Mouse (Mus musculus): ENCODE data around the gene Wdr72. TPM values are rescaled to one million over a fixed set of nuclear protein-coding genes. Genes with fewer than 3 reads are reported as not detected.

Gene Wdr72
- polyA plus RNA-seq, 1 experiment from 2014 or later: 0.18 TPM

DNA sequence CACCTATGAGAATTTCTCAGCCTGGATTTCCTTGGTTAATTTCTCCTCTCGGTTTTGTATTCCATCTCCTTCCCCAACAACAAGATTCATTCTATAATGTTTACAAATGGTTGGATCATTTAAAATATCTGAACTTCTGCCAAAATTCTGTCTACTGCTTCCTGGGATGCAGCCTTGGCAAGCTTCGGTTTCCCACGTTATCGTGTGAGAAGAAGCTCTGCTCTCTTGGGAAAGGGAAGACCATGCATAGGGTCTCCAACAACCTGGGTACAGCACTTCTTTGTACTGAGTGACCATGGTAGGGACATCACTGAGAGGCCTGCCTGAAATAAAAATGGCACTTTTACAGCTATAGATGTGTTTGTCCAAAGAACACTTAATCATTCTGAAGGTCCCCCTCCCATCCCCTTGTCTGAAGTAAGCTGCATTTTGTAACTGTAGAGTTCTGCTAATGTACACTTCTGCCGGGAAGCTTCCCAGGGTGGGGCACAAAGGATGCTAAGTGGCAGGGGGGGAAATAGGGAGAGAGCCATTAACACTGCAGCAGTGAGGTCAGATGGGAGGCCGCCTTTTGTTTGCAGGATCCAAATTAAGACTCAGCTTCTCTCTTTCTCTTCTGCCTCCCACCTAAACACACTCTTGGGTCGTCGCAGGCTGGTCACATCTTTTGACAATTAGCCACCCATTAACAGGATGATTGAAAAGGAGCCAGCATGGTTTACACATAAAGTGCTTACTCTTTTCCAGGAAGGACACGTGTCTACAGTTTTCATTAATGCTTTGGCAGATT lies 220.7 kb downstream of the Wdr72 start:
- H3K36me3 ChIP-seq (ENCODE audit: control insufficient read depth, insufficient read depth): no peaks in the 10 kb centered on the region
- 0 out of 2 replicates have a peak, but pooled peaks have one; percentile 26 for ATAC-seq
- no peaks in the 10 kb centered on the region for H3K9me3 ChIP-seq (ENCODE audit: control insufficient read depth, low read length)

GRCm38 (mm10) chr9:74332321-74332720 lies 222.2 kb downstream of the Wdr72 start:
- Histone ChIP-seq H3K27ac (ENCODE audit: low read length) (no peak overlapping the region), H3K27me3 (replicated peaks; ENCODE audit: control insufficient read depth, insufficient read depth, low read length) (0 out of 2 replicates have a peak, but pooled peaks cover 3% of the 10 kb centered on the region), H3K36me3 (ENCODE audit: control insufficient read depth, insufficient read depth) (no peaks in the 10 kb centered on the region), H3K4me2 (ENCODE audit: low read length) (no peak overlapping the region), H3K9ac (replicated peaks; ENCODE audit: low read depth, low read length) (no peak overlapping the region), H3K9me3 (ENCODE audit: control insufficient read depth, low read length) (no peaks in the 10 kb centered on the region), H3K4me1 (replicated peaks; ENCODE audit: control insufficient read depth, insufficient read depth, low read length) (peaks cover 8% of the 10 kb centered on the region), H3K4me3 (replicated peaks; ENCODE audit: low read length) (no peak overlapping the region)
- 71% methylated on average over 3 of the region's 3 CpGs for WGBS
- no peak for ATAC-seq

More for the DNA sequence above, 220.7 kb downstream of the Wdr72 start:
- WGBS: 18% methylated on average over 9 of the region's 9 CpGs
- H3K4me1 ChIP-seq (replicated peaks; ENCODE audit: control insufficient read depth, insufficient read depth, low read length): peaks cover 8% of the 10 kb centered on the region
- no peak overlapping the region for H3K4me3 ChIP-seq (replicated peaks; ENCODE audit: low read length)
- H3K27me3 ChIP-seq (replicated peaks; ENCODE audit: control insufficient read depth, insufficient read depth, low read length): 0 out of 2 replicates have a peak, but pooled peaks cover 3% of the 10 kb centered on the region
- H3K9ac ChIP-seq (replicated peaks; ENCODE audit: low read depth, low read length): no peak overlapping the region
- no peak overlapping the region for H3K27ac ChIP-seq (ENCODE audit: low read length)
- 0 out of 2 replicates have a peak overlapping the region, but pooled peaks have one; percentile 11 for H3K4me2 ChIP-seq (ENCODE audit: low read length)

Other genes with a start within 250 kb of the Wdr72 start
- 1.1 and 2.2 TPM in 2 replicates for gene Unc13c, start 141.4 kb upstream of the Wdr72 start, polyA plus RNA-seq (2015; fragmentation: Nextera tagmentation; extraction: Ambion mirVana)